Mouse (Mus musculus) right cerebral cortex, postnatal 4 days (tissue): Measurements from ENCODE around the gene Magt1.
"Not testable (repeated sequence)": the region's sequence is repeated elsewhere in the genome, so short reads cannot be mapped to it uniquely, and the experiment has no call there.

ENCODE experiments used
- DNase-seq: peaks from one replicate; pipeline ENCODE4 v3.0.0-alpha.2; 2022

The Magt1 gene

DNA sequence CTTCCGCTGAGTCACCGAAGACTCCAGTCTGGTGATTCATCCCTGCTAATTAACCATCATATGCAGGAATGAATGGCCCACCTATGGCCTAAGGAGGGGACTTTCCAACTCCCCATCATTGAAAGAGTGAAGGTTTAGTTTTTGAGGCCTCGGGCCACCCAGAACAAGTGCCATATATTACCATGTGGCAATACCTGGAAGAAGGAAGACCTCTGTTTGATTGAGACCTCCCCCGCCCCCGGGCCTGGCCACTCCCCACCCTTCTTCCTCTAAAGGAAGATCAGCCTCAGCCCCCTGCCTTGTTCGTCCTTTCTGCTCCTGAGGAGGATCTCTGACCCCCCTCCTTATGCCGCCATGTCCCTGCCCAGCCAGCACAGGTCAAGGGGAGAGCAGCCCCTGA lies 72.5 kb downstream of the Magt1 start:
- no peak for DNase-seq

DNA sequence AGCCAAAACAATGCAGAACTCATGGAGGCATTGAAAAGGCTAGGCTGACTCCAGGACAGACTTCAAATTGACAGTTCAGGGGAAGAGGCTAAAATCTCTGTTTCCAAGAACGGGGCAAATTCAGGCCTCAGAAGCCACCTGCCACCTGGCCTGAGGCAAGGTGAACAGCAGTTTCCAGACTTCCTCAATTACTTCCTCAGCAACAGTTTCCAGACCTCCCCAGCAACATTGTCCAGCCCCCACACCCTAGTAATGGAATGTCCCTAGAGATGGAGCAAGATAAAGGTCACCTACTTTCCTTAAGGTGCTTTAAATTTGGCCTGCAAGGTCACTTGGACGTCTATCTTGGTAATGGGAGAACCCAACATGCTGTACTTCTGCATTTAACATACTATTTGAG lies 74.0 kb downstream of the Magt1 start:
- no peak for DNase-seq

DNA sequence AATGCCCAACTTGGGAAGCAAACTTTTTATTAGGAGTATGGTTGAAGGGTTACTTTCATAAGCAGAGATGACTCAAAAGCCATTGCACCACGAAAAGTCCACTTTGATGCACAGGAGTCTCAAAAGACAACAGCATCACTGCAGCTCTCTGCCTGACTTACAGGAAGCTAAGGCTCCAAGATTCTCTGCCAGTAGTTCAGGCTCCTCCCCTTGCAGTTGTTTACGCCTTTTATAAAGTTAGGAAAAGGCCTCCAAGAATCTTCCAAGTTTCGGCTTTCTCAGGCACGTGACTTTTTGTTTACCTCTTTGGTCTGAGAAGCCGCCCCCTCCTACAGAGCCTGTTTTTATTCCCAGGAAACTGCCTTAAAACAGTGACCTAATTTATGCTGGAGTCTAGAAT lies 77.4 kb downstream of the Magt1 start:
- no peak for DNase-seq

DNA sequence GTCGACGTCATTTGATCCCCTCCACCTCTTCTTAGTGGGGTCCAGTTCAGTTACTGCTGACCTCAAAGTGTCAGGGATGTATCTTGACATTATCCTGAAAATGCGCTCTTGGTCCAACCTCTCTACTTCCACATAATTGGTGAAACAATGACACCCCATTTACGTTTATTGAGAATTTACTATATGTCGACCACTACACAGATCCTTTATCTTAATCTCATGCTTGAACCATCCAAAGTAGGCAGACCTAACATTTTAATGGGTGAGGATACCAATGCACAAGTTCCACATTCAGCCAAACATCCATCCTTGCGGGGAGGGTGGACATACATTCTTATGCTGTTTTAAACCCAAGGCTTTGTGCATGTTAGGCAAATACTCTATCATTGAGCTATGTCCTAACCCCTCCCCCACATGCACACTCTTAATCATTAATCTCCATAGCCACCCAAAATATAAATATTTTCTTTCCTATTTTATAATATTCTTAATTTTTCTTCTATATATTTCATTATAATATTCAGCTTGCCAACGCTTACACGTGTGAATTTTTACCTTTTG lies 82.1 kb downstream of the Magt1 start:
- DNase-seq: no peak

DNA sequence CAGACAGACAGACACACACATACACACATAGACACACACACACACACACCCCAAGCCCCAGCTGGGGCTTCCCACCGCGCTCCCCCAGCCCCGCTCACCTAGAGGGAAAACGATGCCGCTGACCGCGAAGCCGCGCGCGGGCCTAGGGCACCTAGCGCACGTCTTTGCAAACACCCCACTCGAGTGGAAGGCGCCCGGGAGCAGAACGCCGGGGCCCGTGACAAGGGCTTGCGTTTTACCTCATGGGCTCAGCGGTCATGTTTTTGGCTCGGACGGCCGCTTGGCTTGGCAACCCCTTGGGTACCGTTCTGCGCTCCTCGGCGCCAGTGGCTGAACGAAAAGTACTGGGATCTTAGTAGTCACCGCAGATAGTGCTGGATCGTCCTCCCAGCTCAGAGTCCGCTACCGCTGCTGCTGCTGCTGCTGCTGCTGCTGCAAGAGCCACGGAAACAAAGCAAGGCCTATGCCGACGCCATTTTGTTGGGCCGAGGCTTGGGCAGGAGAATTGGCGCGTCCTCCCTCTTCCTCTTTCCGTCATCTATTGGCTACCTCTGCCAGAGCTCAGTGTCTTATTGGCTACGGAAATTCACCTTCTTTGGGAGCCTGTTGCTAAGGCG lies 82.7 kb downstream of the Magt1 start, which contains the start of gene Atrx:
Gene Atrx, minus strand, starts transcription at position 543 of the 617 bp plus-strand sequence.
- peak; percentile 65 for DNase-seq

DNA sequence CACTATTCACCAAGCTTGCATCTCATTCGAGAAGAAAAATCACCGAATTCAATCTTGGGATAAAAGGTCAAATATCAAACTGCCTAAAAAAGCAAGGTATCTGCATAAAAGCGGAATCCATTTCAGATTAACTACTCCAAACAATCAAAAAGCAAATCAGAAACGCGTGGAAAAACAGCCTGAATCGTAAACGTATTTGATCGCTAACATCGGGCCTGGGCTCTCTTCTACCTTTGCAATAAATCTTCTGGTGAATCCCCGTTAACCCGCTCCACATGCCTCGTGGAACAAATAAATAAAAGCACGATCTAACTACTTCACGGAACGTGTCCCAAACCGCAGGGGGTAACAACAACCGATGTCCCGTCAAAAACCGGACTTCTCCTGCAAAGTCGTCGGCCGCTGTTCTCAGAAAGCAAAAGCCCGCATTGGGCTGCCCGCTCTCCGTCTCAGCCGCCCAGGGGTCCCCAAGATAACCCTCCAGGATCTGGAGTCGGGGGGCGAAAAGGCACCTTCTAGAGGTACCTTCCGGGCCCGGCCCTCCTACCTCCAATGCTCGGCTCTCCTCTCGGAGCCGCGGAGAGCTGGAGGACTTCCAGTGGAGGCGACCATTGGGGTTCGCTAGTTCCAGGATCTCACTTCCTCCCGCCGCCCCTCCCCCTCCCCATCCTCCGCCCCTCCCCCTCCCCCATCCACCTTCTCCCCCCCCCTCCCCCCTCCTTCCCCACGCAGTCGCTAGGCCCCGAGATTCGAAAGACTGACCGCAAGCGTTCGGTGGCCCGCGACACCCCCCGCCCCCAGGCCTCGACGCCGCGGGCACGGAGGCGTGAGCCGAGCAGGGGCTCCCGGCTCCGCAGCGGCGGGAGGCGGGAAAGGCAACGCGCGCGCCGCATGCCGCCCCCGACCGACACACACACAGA lies 83.5 kb downstream of the Magt1 start:
- DNase-seq: peak; percentile 62

DNA sequence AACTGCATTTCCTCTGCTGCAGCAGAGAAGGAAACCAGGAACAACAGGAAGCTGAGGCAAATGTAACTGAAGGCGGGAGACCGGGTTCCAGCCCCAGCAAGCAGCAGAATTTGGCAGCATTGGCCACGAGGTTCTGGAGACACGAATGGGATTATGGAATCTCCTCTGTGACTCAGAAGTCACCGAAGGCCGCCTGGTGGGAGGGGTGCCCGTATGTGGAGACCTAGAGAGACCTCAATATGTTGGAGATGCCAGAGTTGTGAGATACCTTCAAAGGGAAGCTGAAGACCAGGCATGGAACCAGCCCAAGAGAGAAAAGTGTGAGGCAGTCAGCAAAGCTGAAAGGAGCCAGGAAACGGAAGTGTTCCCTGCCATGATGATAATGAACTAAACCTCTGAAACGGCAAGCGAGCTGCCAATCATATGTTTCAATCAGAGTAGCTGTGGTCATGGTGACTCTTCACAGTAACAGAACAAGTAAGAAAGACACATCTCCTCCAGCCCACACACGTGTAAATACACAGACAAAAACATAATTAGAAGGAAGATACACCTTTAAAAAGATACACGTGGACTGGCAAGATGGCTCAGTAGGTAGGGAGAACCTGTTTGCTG lies 85.5 kb downstream of the Magt1 start:
- DNase-seq: no peak

DNA sequence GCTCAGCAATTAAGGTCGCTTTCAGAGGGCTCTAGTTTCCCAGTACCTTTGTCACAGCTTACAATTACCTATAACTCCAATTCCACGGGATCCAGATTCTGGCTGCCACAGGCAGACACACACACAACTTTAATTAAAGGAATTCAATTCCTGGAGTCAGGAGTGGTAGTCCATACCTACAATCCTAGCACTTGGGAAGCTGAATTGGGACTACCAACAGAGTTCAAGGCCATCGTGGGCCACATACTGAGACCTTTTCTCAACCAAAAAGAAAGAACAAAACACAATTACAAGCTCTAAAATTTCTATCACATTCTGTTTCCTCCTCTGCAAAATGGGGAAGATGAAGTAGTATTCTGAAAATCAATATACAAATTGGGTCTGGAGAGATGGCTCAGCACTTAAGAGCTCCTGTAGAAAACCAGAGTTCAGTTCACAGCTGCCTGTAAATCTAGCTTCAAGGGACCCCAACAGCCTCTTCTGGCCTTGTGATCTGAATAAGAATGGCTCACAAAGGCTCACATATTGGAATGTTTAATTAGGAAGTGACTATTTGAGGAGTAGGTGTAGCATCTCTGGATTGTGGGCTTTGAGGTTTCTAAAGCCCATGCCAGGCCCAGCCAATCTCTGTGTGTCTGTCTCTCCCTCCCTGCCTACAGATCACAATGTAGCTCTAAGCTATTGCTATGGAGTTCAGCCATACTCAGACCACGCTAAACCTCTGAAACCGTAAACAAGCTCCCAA lies 87.2 kb downstream of the Magt1 start:
- DNase-seq: no peak

DNA sequence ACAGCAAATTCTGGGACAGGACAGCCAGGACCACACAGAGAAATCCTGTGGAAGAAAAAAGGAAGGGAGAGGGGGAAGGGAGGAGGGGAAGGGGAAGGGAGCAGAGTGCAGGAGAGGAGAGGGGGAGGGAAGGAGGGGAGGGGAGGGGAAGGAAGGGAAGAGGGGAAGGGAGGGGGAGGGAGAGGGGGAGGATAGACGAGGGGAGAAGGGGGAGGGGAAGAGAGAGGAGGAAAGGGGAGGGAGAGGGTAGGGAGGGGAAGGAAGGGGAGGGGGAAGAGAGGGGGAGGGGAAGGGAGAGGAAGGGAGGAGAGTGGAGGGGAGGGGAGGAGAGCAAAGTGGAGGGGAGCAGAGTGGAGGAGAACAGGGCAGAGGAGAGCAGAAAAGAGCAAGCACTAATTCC lies 87.8 kb downstream of the Magt1 start:
- DNase-seq: no peak

DNA sequence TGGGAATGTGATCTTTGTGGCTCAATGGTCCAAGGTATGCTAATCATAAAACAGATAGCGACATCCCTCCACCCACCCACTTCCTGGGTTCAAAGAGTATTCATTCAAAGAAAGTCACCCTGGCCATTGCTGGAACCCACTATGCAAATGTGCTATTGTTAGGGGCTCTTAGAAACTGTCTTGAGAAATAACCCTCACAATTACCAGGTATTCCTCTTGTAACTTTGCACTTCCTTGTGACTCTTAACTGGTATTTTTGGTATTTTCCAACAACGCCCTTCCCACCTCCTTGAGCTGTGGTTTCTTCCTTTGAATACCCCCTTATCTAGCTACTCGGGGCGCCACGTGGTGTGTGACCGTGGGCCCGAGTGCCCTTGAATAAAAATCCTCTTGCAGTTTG lies 88.7 kb downstream of the Magt1 start:
- not testable (repeated sequence) for DNase-seq

DNA sequence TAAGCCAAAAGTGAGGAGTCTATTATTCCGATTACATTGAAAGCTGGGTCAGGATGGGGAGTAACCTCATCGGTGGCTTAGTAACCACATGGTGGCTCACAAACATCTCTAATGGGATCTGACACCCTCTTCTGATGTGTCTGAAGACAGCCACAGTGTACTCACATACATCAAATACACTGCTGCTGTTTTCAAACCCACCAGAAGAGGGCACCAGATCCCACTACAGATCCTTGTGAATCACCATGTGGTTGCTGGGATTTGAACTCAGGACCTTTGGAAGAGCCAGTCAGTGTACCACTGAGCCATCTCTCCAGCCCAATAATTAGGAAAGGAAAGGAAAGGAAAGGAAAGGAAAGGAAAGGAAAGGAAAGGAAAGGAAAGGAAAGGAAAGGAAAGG lies 90.3 kb downstream of the Magt1 start:
- DNase-seq: peak; percentile 7
